8 mouse cellular contexts compared by ENCODE assay signal in the genomic region with DNA sequence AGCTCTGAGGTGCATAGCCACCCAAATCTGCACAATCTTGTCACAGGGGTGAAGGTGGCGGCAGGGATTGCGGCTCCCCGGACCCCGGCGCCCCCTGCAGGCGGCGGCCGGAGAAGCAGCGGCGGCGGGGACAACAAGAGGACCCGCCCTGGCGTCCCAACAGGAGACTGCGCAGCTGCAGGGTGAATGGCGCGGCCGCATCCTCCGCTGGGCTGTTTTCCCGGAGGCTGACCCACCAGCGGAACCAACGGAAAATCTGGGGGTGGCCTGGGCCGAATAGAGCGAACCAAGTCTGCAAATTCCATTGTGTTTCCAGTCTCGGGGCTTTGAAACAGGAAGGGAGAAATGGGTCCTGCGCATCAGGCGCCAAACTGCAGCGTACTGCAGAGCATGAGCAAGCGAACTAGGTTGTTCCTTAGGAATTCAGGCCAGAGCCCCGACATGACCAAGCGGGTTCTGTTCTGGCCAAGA. TPM values are rescaled to one million over a fixed set of nuclear protein-coding genes. Genes with fewer than 3 reads are reported as not detected.
A peak's percentile ranks its signal among the peaks of the same experiment; 100 is the strongest.
DNase-seq lines count a peak whose midpoint lies in the region; ATAC-seq and TF ChIP-seq lines count a peak whose summit lies in the region.

No protein-coding gene starts in this region.

- peak overlapping the region; percentile 82 for H3K27ac ChIP-seq in forebrain, embryonic 16.5 days (ENCODE audit: low read length)
- H3K27ac ChIP-seq in layer of hippocampus, adult 2 months: peak overlapping the region; percentile 97
- H3K27ac ChIP-seq in neural tube, embryonic 15.5 days (replicated peaks): peak overlapping the region; percentile 97

- TF ChIP-seq CTCF in G1E (IDR thresholded peaks at IDR 0.05; ENCODE audit: low read depth, low read length): no peak
- peak; percentile 98 for TF ChIP-seq CTCF in layer of hippocampus, adult 2 months (conservative IDR thresholded peaks at IDR 0.05)
- peak; percentile 46 for TF ChIP-seq CTCF in lung, adult 2 months (IDR thresholded peaks at IDR 0.05; ENCODE audit: insufficient read depth, low read length)

- peak; percentile 65; the same call in 1 of the 2 replicates for TF ChIP-seq POLR2A in lung, adult 2 months (IDR thresholded peaks at IDR 0.05; ENCODE audit: borderline replicate concordance, extremely low read depth, low read depth, low read length)

- no peaks in the 10 kb centered on the region for H3K9me3 ChIP-seq in G1E (replicated peaks)
- no peaks in the 10 kb centered on the region for H3K9me3 ChIP-seq in forebrain, embryonic 16.5 days (ENCODE audit: control insufficient read depth, low read length)
- no peaks in the 10 kb centered on the region for H3K9me3 ChIP-seq in neural tube, embryonic 15.5 days (replicated peaks)

- peak; percentile 27 for DNase-seq in G1E (ENCODE audit: low spot score)
- peak; percentile 93 to 99 for DNase-seq in cerebellum, adult 18-20 months
- DNase-seq in heart, postnatal 36 days: peak; percentile 97 to 98
- peak; percentile 94 to 98 for DNase-seq in layer of hippocampus, adult 2 months (ENCODE audit: low spot score in 2 of 2)
- peak; percentile 93 for DNase-seq in lung, adult 2 months
- DNase-seq in testis, postnatal 10 days (ENCODE audit: low spot score): peak; percentile 96

- peak overlapping the region; percentile 83 for H3K9ac ChIP-seq in forebrain, embryonic 16.5 days (replicated peaks; ENCODE audit: low read depth, low read length)
- peak overlapping the region; percentile 69 for H3K9ac ChIP-seq in neural tube, embryonic 15.5 days (replicated peaks)

- H3K4me2 ChIP-seq in forebrain, embryonic 16.5 days (ENCODE audit: low read length): peak overlapping the region; percentile 78
- H3K4me2 ChIP-seq in neural tube, embryonic 15.5 days: peak overlapping the region; percentile 66

- peaks cover 3% of the 10 kb centered on the region; the same call in 1 of the 2 replicates for H3K4me1 ChIP-seq in G1E (ENCODE audit: insufficient read depth, low read depth, low read length)
- peaks cover 13% of the 10 kb centered on the region for H3K4me1 ChIP-seq in forebrain, embryonic 16.5 days (replicated peaks; ENCODE audit: control insufficient read depth, insufficient read depth, low read length)
- peaks cover 6% of the 10 kb centered on the region; the same call in 1 of the 2 replicates for H3K4me1 ChIP-seq in lung, adult 2 months (ENCODE audit: control insufficient read depth, insufficient read depth, low read length)
- H3K4me1 ChIP-seq in neural tube, embryonic 15.5 days: peaks cover 15% of the 10 kb centered on the region; the same call in 1 of the 2 replicates

- intact Hi-C loops in heart, postnatal 36 days (cut with DNase I): loop anchor here (1.0 to 5.0 kb wide), 2 partner anchors 51 to 131 kb away; no protein-coding TSS in a partner anchor

- no peaks in the 10 kb centered on the region for H3K36me3 ChIP-seq in G1E (replicated peaks)
- H3K36me3 ChIP-seq in forebrain, embryonic 16.5 days (ENCODE audit: control insufficient read depth, insufficient read depth): no peaks in the 10 kb centered on the region
- no peaks in the 10 kb centered on the region for H3K36me3 ChIP-seq in neural tube, embryonic 15.5 days

- under 1% methylated on average over 30 of the region's 30 CpGs for WGBS in forebrain, embryonic 16.5 days
- WGBS in lung, adult 2 months: under 1% methylated on average over 30 of the region's 30 CpGs
- 0% methylated on average over 30 of the region's 30 CpGs for WGBS in neural tube, embryonic 15.5 days

- H3K27me3 ChIP-seq in G1E (ENCODE audit: insufficient read depth, low read length): peaks cover 28% of the 10 kb centered on the region
- H3K27me3 ChIP-seq in forebrain, embryonic 16.5 days (replicated peaks; ENCODE audit: control insufficient read depth, insufficient read depth, low read length): no peaks in the 10 kb centered on the region; the same call in 1 of the 2 replicates
- no peaks in the 10 kb centered on the region for H3K27me3 ChIP-seq in neural tube, embryonic 15.5 days (replicated peaks)

- peak overlapping the region; percentile 37; the same call in 1 of the 2 replicates for H3K4me3 ChIP-seq in G1E (ENCODE audit: low read depth, low read length)
- peak overlapping the region; percentile 61 for H3K4me3 ChIP-seq in forebrain, embryonic 16.5 days (replicated peaks; ENCODE audit: low read length)
- H3K4me3 ChIP-seq in layer of hippocampus, adult 2 months: peak overlapping the region; percentile 72
- peak overlapping the region; percentile 63 for H3K4me3 ChIP-seq in lung, adult 2 months (replicated peaks; ENCODE audit: extremely low read depth, low read depth, low read length)
- H3K4me3 ChIP-seq in neural tube, embryonic 15.5 days (replicated peaks): peak overlapping the region; percentile 47

- ATAC-seq in G1E (ENCODE audit: extremely low read depth, insufficient number of reproducible peaks, low FRiP score, poor library complexity, severe bottlenecking): no peak
- peak; percentile 92 for ATAC-seq in forebrain, embryonic 16.5 days
- ATAC-seq in neural tube, embryonic 15.5 days (ENCODE audit: low FRiP score): peak; percentile 93

RNA-seq across cellular contexts. Expression of gene Apobec3, which starts 8.1 kb away (rescaled TPM):
- total RNA-seq in G1E (2014; fragmentation: Nextera tagmentation): 33.7 and 97.1 TPM in 2 replicates
- 27.2 and 39.8 TPM in 2 replicates for total RNA-seq in G1E (2017)
- polyA plus RNA-seq in G1E (2012): 1.1 and 2.6 TPM in 2 replicates
- 6.7 and 8.5 TPM in 2 replicates for polyA plus RNA-seq in forebrain, embryonic 16.5 days (2015; fragmentation: Nextera tagmentation; extraction: Ambion mirVana)
- total RNA-seq in heart, postnatal 36 days (2021): 1 to 10 TPM; 7.7 to 7.8 TPM
- 1 to 10 TPM; 5.5 to 5.8 TPM for total RNA-seq in layer of hippocampus, adult 2 months (2021)
- polyA plus RNA-seq in lung, adult 2 months (2012; rRNA removed): 29.7 and 36.7 TPM in 2 replicates
- polyA plus RNA-seq in neural tube, embryonic 15.5 days (2015; fragmentation: Nextera tagmentation; extraction: Ambion mirVana): 4.8 and 44.4 TPM in 2 replicates

RNA-seq across cellular contexts. Expression of gene Cbx6, which starts 48.9 kb away (rescaled TPM):
- total RNA-seq in G1E (2014; fragmentation: Nextera tagmentation): 0.73 and 5.9 TPM in 2 replicates
- total RNA-seq in G1E (2017): 1.4 and 1.6 TPM in 2 replicates
- polyA plus RNA-seq in G1E (2012): 6.1 and 8.7 TPM in 2 replicates
- polyA plus RNA-seq in forebrain, embryonic 16.5 days (2015; fragmentation: Nextera tagmentation; extraction: Ambion mirVana): 49.3 and 53.2 TPM in 2 replicates
- total RNA-seq in heart, postnatal 36 days (2021): 10 to 100 TPM; 25.8 to 29.7 TPM
- 100 to 1,000 TPM; 336 to 347 TPM for total RNA-seq in layer of hippocampus, adult 2 months (2021)
- 87.3 and 94.1 TPM in 2 replicates for polyA plus RNA-seq in lung, adult 2 months (2012; rRNA removed)
- 53.1 and 64.3 TPM in 2 replicates for polyA plus RNA-seq in neural tube, embryonic 15.5 days (2015; fragmentation: Nextera tagmentation; extraction: Ambion mirVana)

RNA-seq across cellular contexts. Expression of gene Npcd, which starts 49.4 kb away (rescaled TPM):
- total RNA-seq in G1E (2014; fragmentation: Nextera tagmentation) (not detected in 2 replicates), G1E (2017) (not detected in 2 replicates)
- not detected in 2 replicates for polyA plus RNA-seq in G1E (2012)
- 1.4 TPM in 1 of 2 replicates, not detected in the other for polyA plus RNA-seq in forebrain, embryonic 16.5 days (2015; fragmentation: Nextera tagmentation; extraction: Ambion mirVana)
- under 1 TPM in 1 of 2 experiments, not detected in 1; 0.30 TPM for total RNA-seq in heart, postnatal 36 days (2021)
- 10 to 100 TPM; 11.9 to 22.4 TPM for total RNA-seq in layer of hippocampus, adult 2 months (2021)
- polyA plus RNA-seq in lung, adult 2 months (2012; rRNA removed): 0.50 and 1.4 TPM in 2 replicates
- polyA plus RNA-seq in neural tube, embryonic 15.5 days (2015; fragmentation: Nextera tagmentation; extraction: Ambion mirVana): 0.42 and 0.72 TPM in 2 replicates

Comparison
In these comparisons a context has a peak if more than half of its experiments do, and no peak if none do; other contexts are left out.
1. DNase-seq: peak in every context shown above with its lines; median percentile 98 in heart, postnatal 36 days; 96 in cerebellum, adult 18-20 months; 96 in layer of hippocampus, adult 2 months; 96 in testis, postnatal 10 days; 93 in lung, adult 2 months; 27 in G1E.